Mouse (Mus musculus): Measurements from ENCODE around the gene Sytl2.

- no peak for TF ChIP-seq CTCF (IDR thresholded peaks at IDR 0.05; ENCODE audit: borderline replicate concordance, extremely low read depth, insufficient read depth, insufficient read length)
- TF ChIP-seq POLR2A (IDR thresholded peaks at IDR 0.05; ENCODE audit: borderline replicate concordance, extremely low read depth, insufficient read depth, insufficient read length, poor library complexity, severe bottlenecking) = no peak
These were observed 848 bp downstream of the Sytl2 start for GRCm38 (mm10) chr7:90302647-90303552.
